Mouse (Mus musculus): ENCODE measurements around the gene Pi4ka. TPM values are rescaled to one million over a fixed set of nuclear protein-coding genes. Genes with fewer than 3 reads are reported as not detected.
A peak's percentile ranks its signal among the peaks of the same experiment; 100 is the strongest.

The Pi4ka gene
- polyA plus RNA-seq, 1 experiment from 2014 or later = 15.5 TPM

- H3K9me3 ChIP-seq (ENCODE audit: control insufficient read depth, low read length) = no peaks in the 10 kb centered on the region
- DNase-seq (ENCODE audit: low spot score) = no peak
- no peak overlapping the region for H3K4me2 ChIP-seq (replicated peaks; ENCODE audit: low read depth)
- H3K9ac ChIP-seq (ENCODE audit: low read length) = no peak overlapping the region
- no peak for ATAC-seq (ENCODE audit: low FRiP score, low TSS enrichment)
- no peaks in the 10 kb centered on the region for H3K27me3 ChIP-seq (ENCODE audit: control insufficient read depth, insufficient read depth, low read length)
- 0 out of 2 replicates have a peak, but pooled peaks cover 7% of the 10 kb centered on the region for H3K4me1 ChIP-seq (replicated peaks; ENCODE audit: control insufficient read depth, insufficient read depth)
- no peak overlapping the region for H3K27ac ChIP-seq (replicated peaks)
- TF ChIP-seq EP300 (optimal IDR thresholded peaks at IDR 0.05) = no peak
- no peak for TF ChIP-seq CTCF (IDR thresholded peaks at IDR 0.05; ENCODE audit: low read depth)
- WGBS = 48% methylated on average over 4 of the region's 4 CpGs
- H3K36me3 ChIP-seq (ENCODE audit: control insufficient read depth, insufficient read depth, low read length) = peaks cover 16% of the 10 kb centered on the region; the same call in 1 of the 2 replicates
- H3K4me3 ChIP-seq (ENCODE audit: low read depth, low read length) = no peak overlapping the region
Observed at GRCm38 (mm10) chr16:17254005-17254597, 152.0 kb downstream of the Pi4ka start.

- no peaks in the 10 kb centered on the region for H3K9me3 ChIP-seq (ENCODE audit: control insufficient read depth, low read length)
- H3K4me2 ChIP-seq (replicated peaks; ENCODE audit: low read depth) = no peak overlapping the region
- TF ChIP-seq EP300 (optimal IDR thresholded peaks at IDR 0.05) = no peak
- TF ChIP-seq CTCF (IDR thresholded peaks at IDR 0.05; ENCODE audit: low read depth) = no peak
- no peak for ATAC-seq (ENCODE audit: low FRiP score, low TSS enrichment)
- H3K27me3 ChIP-seq (ENCODE audit: control insufficient read depth, insufficient read depth, low read length) = no peaks in the 10 kb centered on the region
- no peak overlapping the region for H3K4me3 ChIP-seq (ENCODE audit: low read depth, low read length)
- no peak overlapping the region for H3K9ac ChIP-seq (ENCODE audit: low read length)
- WGBS = 72% methylated on average over 7 of the region's 7 CpGs
- H3K4me1 ChIP-seq (replicated peaks; ENCODE audit: control insufficient read depth, insufficient read depth) = 0 out of 2 replicates have a peak, but pooled peaks cover 7% of the 10 kb centered on the region
- H3K27ac ChIP-seq (replicated peaks) = no peak overlapping the region
- no peak for DNase-seq (ENCODE audit: low spot score)
- H3K36me3 ChIP-seq (ENCODE audit: control insufficient read depth, insufficient read depth, low read length) = peaks cover 7% of the 10 kb centered on the region; the same call in 1 of the 2 replicates
Observed at GRCm38 (mm10) chr16:17252841-17253240, 153.3 kb downstream of the Pi4ka start.

GRCm38 (mm10) chr16:17252086-17252726, 153.9 kb downstream of the Pi4ka start:
- no peak for ATAC-seq (ENCODE audit: low FRiP score, low TSS enrichment)

GRCm38 (mm10) chr16:17251539-17251938, 154.6 kb downstream of the Pi4ka start:
- Histone ChIP-seq H3K27me3 (ENCODE audit: control insufficient read depth, insufficient read depth, low read length) (no peaks in the 10 kb centered on the region), H3K9me3 (ENCODE audit: control insufficient read depth, low read length) (no peaks in the 10 kb centered on the region), H3K4me3 (ENCODE audit: low read depth, low read length) (no peak overlapping the region), H3K9ac (ENCODE audit: low read length) (no peak overlapping the region), H3K27ac (replicated peaks) (no peak overlapping the region), H3K4me1 (replicated peaks; ENCODE audit: control insufficient read depth, insufficient read depth) (0 out of 2 replicates have a peak, but pooled peaks cover 7% of the 10 kb centered on the region), H3K4me2 (replicated peaks; ENCODE audit: low read depth) (no peak overlapping the region), H3K36me3 (ENCODE audit: control insufficient read depth, insufficient read depth, low read length) (no peaks in the 10 kb centered on the region)
- TF ChIP-seq EP300 (optimal IDR thresholded peaks at IDR 0.05) = no peak
- no peak for TF ChIP-seq CTCF (IDR thresholded peaks at IDR 0.05; ENCODE audit: low read depth)
- DNase-seq (ENCODE audit: low spot score) (peak; percentile 86), ATAC-seq (ENCODE audit: low FRiP score, low TSS enrichment) (no peak)
- WGBS = 25% methylated on average over 3 of the region's 3 CpGs

More at GRCm38 (mm10) chr16:17252086-17252726, 153.9 kb downstream of the Pi4ka start:
- DNase-seq (ENCODE audit: low spot score) = no peak
- Histone ChIP-seq H3K4me2 (replicated peaks; ENCODE audit: low read depth) (no peak overlapping the region), H3K9me3 (ENCODE audit: control insufficient read depth, low read length) (no peaks in the 10 kb centered on the region), H3K36me3 (ENCODE audit: control insufficient read depth, insufficient read depth, low read length) (peaks cover under 1% of the 10 kb centered on the region; the same call in 1 of the 2 replicates), H3K4me3 (ENCODE audit: low read depth, low read length) (no peak overlapping the region), H3K27ac (replicated peaks) (no peak overlapping the region), H3K4me1 (replicated peaks; ENCODE audit: control insufficient read depth, insufficient read depth) (0 out of 2 replicates have a peak, but pooled peaks cover 7% of the 10 kb centered on the region), H3K9ac (ENCODE audit: low read length) (no peak overlapping the region), H3K27me3 (ENCODE audit: control insufficient read depth, insufficient read depth, low read length) (no peaks in the 10 kb centered on the region)
- 59% methylated on average over 3 of the region's 3 CpGs for WGBS
- TF ChIP-seq CTCF (IDR thresholded peaks at IDR 0.05; ENCODE audit: low read depth) (no peak), EP300 (optimal IDR thresholded peaks at IDR 0.05) (no peak)

- WGBS = 37% methylated on average over 6 of the region's 6 CpGs
- H3K9ac ChIP-seq (ENCODE audit: low read length) = no peak overlapping the region
Observed at GRCm38 (mm10) chr16:17249135-17249534, 157.0 kb downstream of the Pi4ka start.

GRCm38 (mm10) chr16:17247727-17248126, 158.4 kb downstream of the Pi4ka start:
- WGBS = 39% methylated on average over 4 of the region's 4 CpGs
- H3K4me3 ChIP-seq (ENCODE audit: low read depth, low read length) = no peak overlapping the region
- no peak for ATAC-seq (ENCODE audit: low FRiP score, low TSS enrichment)
- H3K9me3 ChIP-seq (ENCODE audit: control insufficient read depth, low read length) = no peaks in the 10 kb centered on the region
- no peak overlapping the region for H3K9ac ChIP-seq (ENCODE audit: low read length)
- 0 out of 2 replicates have a peak, but pooled peaks cover 3% of the 10 kb centered on the region for H3K4me1 ChIP-seq (replicated peaks; ENCODE audit: control insufficient read depth, insufficient read depth)
- TF ChIP-seq EP300 (optimal IDR thresholded peaks at IDR 0.05) = no peak
- TF ChIP-seq CTCF (IDR thresholded peaks at IDR 0.05; ENCODE audit: low read depth) = no peak
- peak; percentile 66 for DNase-seq (ENCODE audit: low spot score)
- H3K4me2 ChIP-seq (replicated peaks; ENCODE audit: low read depth) = no peak overlapping the region
- H3K27me3 ChIP-seq (ENCODE audit: control insufficient read depth, insufficient read depth, low read length) = no peaks in the 10 kb centered on the region
- H3K36me3 ChIP-seq (ENCODE audit: control insufficient read depth, insufficient read depth, low read length) = no peaks in the 10 kb centered on the region
- H3K27ac ChIP-seq (replicated peaks) = no peak overlapping the region

More at GRCm38 (mm10) chr16:17249135-17249534, 157.0 kb downstream of the Pi4ka start:
- ATAC-seq (ENCODE audit: low FRiP score, low TSS enrichment) = no peak
- H3K27me3 ChIP-seq (ENCODE audit: control insufficient read depth, insufficient read depth, low read length) = no peaks in the 10 kb centered on the region
- H3K36me3 ChIP-seq (ENCODE audit: control insufficient read depth, insufficient read depth, low read length) = no peaks in the 10 kb centered on the region
- no peak for DNase-seq (ENCODE audit: low spot score)
- no peaks in the 10 kb centered on the region for H3K9me3 ChIP-seq (ENCODE audit: control insufficient read depth, low read length)
- H3K4me1 ChIP-seq (replicated peaks; ENCODE audit: control insufficient read depth, insufficient read depth) = 0 out of 2 replicates have a peak, but pooled peaks cover 6% of the 10 kb centered on the region
- no peak overlapping the region for H3K4me3 ChIP-seq (ENCODE audit: low read depth, low read length)
- TF ChIP-seq EP300 (optimal IDR thresholded peaks at IDR 0.05) (no peak), CTCF (IDR thresholded peaks at IDR 0.05; ENCODE audit: low read depth) (no peak)
- H3K4me2 ChIP-seq (replicated peaks; ENCODE audit: low read depth) = no peak overlapping the region
- H3K27ac ChIP-seq (replicated peaks) = no peak overlapping the region

Measured in stomach, postnatal 0 days (tissue).